Mouse (Mus musculus) embryonic fibroblast, embryonic 13.5 days (primary cell): ENCODE data around the gene Sirt7.

ENCODE experiments used
- CTCF ChIP-seq: IDR thresholded peaks from 2 replicates; pipeline ENCODE4 v1.5.1; 2011; ENCODE audit warnings: mild to moderate bottlenecking, control low read depth, low read length, moderate library complexity, borderline replicate concordance; ENCODE audit not compliant: insufficient read depth
- POLR2A ChIP-seq: IDR thresholded peaks from 2 replicates; pipeline ENCODE4 v1.6.1; 2011; ENCODE audit warnings: low read depth, mild to moderate bottlenecking, control low read depth, low read length, moderate library complexity

- TF ChIP-seq CTCF (peak; percentile 46; the same call in 1 of the 2 replicates), POLR2A (peak; percentile 7; the same call in 1 of the 2 replicates)
Measured at GRCm38 (mm10) chr11:120579316-120580107, 45.5 kb downstream of the Sirt7 start.
